Mouse (Mus musculus) embryonic facial prominence, embryonic 12.5 days (tissue): Measurements from ENCODE around the gene Zfyve28. TPM values are rescaled to one million over a fixed set of nuclear protein-coding genes. Genes with fewer than 3 reads are reported as not detected.

Experiments
- ATAC-seq: fragments of 200-750 bp; cut with Nextera tagmentation; 2 replicates; pipeline ENCODE4 v1.8.0; 2017; ENCODE audit not compliant: insufficient number of reproducible peaks, insufficient read depth, low FRiP score, low TSS enrichment
- H3K27ac ChIP-seq: fragments of 300-500 bp; sonication (generic); 2 replicates; pipeline ENCODE4 v1.5.1; 2016; ENCODE audit warnings: mild to moderate bottlenecking
- H3K27me3 ChIP-seq: fragments of 300-500 bp; sonication (generic); 2 replicates; pipeline ENCODE4 v1.6.1; 2016; ENCODE audit warnings: mild to moderate bottlenecking, moderate library complexity
- H3K36me3 ChIP-seq: fragments of 300-500 bp; sonication (generic); 2 replicates; pipeline ENCODE4 v1.6.1; 2016; ENCODE audit warnings: mild to moderate bottlenecking
- H3K4me1 ChIP-seq: fragments of 300-500 bp; sonication (generic); 2 replicates; pipeline ENCODE4 v1.6.1; 2016
- H3K4me2 ChIP-seq: fragments of 300-500 bp; sonication (generic); replicated peaks from 2 replicates; pipeline ENCODE4 v1.6.1; 2016; ENCODE audit warnings: mild to moderate bottlenecking, moderate library complexity
- H3K4me3 ChIP-seq: fragments of 300-500 bp; sonication (generic); 2 replicates; pipeline ENCODE4 v1.5.1; 2016; ENCODE audit warnings: mild to moderate bottlenecking
- H3K9ac ChIP-seq: fragments of 300-500 bp; sonication (generic); 2 replicates; pipeline ENCODE4 v1.6.1; 2016; ENCODE audit warnings: mild to moderate bottlenecking, moderate library complexity
- H3K9me3 ChIP-seq: fragments of 300-500 bp; sonication (generic); 2 replicates; pipeline ENCODE4 v1.6.1; 2016; ENCODE audit warnings: mild to moderate bottlenecking, moderate library complexity
- WGBS: fragments of 180-500 bp; shearing (Covaris S2); methylation state at CpG from one replicate; pipeline ENCODE4 v1.1.7; 2016; 5-methylcytosine and 5-hydroxymethylcytosine counted together
- polyA plus RNA-seq: library from polyadenylated mRNA; unstranded; fragments of >200 nt; fragmentation: Nextera tagmentation; extraction: Ambion mirVana; gene quantifications from 2 replicates; pipeline ENCODE4 v1.2.1, GENCODE M21; 2016

Gene Zfyve28
- polyA plus RNA-seq: 1.5 and 2.4 TPM in 2 replicates

DNA sequence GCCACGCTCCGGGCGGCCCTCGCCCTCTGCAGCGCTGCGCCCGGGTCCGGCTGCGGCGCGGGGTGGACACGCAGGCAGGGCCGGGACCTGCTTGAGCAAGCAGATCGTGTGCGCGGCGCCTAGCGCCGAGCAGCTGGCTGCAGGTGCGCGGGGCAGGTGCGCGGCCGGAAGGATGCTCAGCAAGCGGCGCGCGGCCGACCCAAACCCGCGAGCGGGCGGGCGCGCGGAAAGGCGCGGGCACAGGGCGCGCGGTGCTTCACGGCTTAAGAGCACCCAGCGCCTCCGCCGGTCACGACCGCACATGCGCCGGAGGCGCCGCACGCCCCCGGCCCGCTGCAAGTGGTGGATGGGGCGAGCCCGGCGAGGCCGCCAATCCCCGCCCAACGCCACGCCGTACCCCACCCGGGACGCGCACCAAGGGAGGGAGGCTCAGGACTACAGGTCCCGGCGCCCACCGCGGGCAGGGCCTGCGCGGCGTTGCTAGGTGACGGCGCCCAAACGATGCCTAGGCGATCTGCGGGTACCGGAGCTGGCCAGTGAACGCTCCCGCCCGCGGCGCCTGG is at the start of gene Zfyve28, which contains the start of gene Cfap99:
TSS of gene Zfyve28 (minus strand) at position 296 of the 563 bp plus-strand sequence.
TSS of gene Cfap99 (plus strand) at position 447 of the 563 bp plus-strand sequence.
- no peak within 1 kb of the TSS for H3K27ac ChIP-seq
- peak within 1 kb of the TSS; percentile 97 for H3K4me2 ChIP-seq
- WGBS: under 1% methylated on average over 79 of the region's 83 CpGs
- peaks cover 19% of the 10 kb centered on the region for H3K4me1 ChIP-seq
- no peaks in the 10 kb centered on the region for H3K36me3 ChIP-seq
- no peaks in the 10 kb centered on the region for H3K9me3 ChIP-seq
- H3K4me3 ChIP-seq: peak within 1 kb of the TSS; percentile 70
- peak within 1 kb of the TSS; percentile 60 for H3K9ac ChIP-seq
- ATAC-seq: peak; percentile 96
- peaks cover 67% of the 10 kb centered on the region for H3K27me3 ChIP-seq

DNA sequence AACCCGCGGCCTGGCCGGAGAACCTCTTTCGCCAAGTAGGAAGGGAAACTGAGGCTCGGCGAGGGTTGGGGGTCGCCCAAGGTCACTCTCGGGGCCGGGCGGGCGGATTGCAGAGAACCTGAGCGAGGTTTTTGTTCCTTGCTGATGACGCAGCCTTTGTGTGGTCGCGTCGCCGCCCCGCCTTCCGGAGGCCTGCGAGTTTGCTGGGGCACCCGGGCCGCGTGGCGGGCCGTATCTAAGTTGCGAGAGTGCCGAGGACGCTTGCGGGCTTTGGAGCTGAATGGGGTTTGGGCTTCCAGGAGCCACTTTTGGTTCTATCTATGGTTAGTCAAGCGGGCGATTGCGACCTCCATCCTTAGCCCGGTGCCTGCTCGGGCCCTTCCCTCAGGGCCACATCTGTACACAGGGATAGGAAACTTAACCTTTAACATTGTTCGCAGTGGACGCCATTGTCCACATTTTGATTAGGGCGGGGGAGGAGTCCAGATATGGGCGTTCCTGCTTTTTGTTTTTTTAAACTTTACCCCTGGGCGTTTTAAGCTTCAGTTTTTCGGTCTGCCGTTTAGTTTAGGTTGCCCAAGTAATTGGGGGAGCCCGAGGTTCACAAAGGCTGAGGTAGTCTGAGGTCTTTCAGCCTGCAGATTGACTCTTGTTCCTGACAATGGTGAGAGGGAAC is 48.7 kb upstream of the Zfyve28 start:
- 0 out of 2 replicates have a peak, but pooled peaks have one; percentile 8 for ATAC-seq
- no peaks in the 10 kb centered on the region for H3K36me3 ChIP-seq
- WGBS: under 1% methylated on average over 42 of the region's 42 CpGs
- peak overlapping the region; percentile 99 for H3K9ac ChIP-seq
- H3K4me1 ChIP-seq: peaks cover 13% of the 10 kb centered on the region
- H3K27me3 ChIP-seq: no peaks in the 10 kb centered on the region
- peak overlapping the region; percentile 99 for H3K4me3 ChIP-seq
- H3K4me2 ChIP-seq: peak overlapping the region; percentile 80
- peak overlapping the region; percentile 96 for H3K27ac ChIP-seq
- H3K9me3 ChIP-seq: no peaks in the 10 kb centered on the region

DNA sequence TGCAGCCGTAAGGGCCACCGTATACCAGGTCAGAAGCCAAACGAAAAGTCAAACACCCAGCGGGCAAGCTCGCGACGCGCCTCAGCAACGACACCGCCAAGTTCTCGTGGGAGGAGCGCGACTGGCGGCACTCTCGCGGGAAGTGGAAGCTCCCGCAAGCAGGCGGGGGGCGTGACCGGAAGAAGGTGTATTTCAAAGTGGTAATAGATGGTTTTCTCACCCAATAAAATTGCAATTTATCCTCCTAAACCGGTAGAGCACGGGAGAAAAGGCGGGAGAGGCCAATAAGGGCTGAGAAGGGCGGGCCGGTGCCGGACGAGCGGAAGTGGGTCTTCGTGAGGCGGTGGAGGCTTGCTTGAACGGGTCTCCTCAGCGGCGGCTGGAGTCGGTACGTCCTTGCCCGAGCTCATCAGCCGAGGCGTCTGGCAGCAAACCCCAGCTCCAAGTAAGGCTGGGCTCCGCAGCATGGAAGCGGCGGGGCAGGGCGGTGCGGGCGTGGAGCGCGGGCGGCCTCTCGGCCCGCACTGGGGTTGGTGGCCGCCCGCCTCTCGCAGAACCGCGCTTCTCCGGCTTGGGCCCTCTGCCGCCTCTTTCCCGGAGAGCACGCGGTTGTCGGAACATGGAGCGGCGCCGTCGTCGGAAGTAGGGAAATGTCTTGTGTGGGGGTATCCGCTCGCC is 48.0 kb upstream of the Zfyve28 start, which contains the start of gene Rnf4:
TSS of gene Rnf4 (plus strand) at position 193 of the 678 bp plus-strand sequence.
- H3K9me3 ChIP-seq: no peaks in the 10 kb centered on the region
- H3K9ac ChIP-seq: peak within 1 kb of the TSS; percentile 99
- peak; percentile 96 for ATAC-seq
- peaks cover 13% of the 10 kb centered on the region for H3K4me1 ChIP-seq
- no peaks in the 10 kb centered on the region for H3K36me3 ChIP-seq
- H3K4me2 ChIP-seq: peak within 1 kb of the TSS; percentile 80
- under 1% methylated on average over 66 of the region's 67 CpGs for WGBS
- H3K27me3 ChIP-seq: no peaks in the 10 kb centered on the region
- peak within 1 kb of the TSS; percentile 99 for H3K4me3 ChIP-seq
- peak within 1 kb of the TSS; percentile 96 for H3K27ac ChIP-seq

DNA sequence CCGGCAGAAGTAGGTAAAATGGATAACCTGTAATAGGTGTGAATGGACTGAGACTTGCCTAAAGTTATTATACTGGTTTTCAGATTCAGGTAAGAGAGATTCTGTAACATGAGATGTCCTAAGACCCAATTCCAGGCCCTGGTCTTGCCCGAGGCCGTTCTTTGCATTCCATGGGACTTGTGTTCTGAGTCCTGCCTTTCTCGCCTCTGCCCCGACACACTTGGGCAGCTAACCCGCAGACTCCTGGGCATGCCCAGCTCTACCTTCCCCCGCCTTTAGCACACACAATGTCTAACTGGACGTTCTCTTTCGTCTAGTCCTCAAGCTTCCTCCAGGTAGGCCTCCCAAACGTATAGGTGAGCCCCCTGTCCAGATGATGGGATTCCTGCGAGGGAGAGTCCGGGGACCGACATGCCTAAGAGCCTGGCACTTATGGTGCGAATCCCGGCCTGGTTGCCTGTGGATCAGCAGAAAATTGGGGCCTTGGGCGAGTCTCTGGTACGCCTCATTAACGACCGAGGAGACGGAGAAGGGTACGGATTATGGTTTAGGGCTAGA is 47.4 kb upstream of the Zfyve28 start:
- WGBS: 2% methylated on average over 21 of the region's 21 CpGs

DNA sequence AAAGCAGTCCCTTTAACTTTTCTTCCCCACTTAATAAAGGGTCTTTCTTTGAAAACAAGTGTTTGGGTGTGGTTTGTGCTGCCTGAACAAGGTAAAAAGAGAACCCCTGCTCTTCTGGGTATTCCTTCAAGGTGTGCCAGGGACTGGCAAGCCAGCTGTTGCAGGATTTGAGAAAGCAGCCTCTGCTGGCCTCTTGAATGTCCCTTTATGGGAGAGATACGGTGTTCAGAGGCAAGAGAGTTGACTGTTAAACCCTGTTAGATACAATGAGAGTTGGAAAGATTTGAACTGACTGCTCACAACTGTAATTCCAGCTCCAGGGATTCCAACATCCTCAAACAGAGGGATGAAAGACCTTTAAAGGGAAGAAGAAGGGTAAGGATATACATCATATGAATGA is 45.8 kb upstream of the Zfyve28 start:
- Histone ChIP-seq H3K27me3 (no peaks in the 10 kb centered on the region), H3K4me1 (peaks cover 13% of the 10 kb centered on the region), H3K36me3 (no peaks in the 10 kb centered on the region), H3K9ac (no peak overlapping the region), H3K4me3 (no peak overlapping the region), H3K27ac (no peak overlapping the region), H3K4me2 (no peak overlapping the region), H3K9me3 (no peaks in the 10 kb centered on the region)
- 87% methylated on average over 1 of the region's 1 CpGs for WGBS
- ATAC-seq: no peak

More for the DNA sequence above, 47.4 kb upstream of the Zfyve28 start:
- Histone ChIP-seq H3K4me1 (peaks cover 13% of the 10 kb centered on the region), H3K4me2 (peak overlapping the region; percentile 76), H3K27ac (peak overlapping the region; percentile 96), H3K4me3 (peak overlapping the region; percentile 99), H3K9ac (peak overlapping the region; percentile 91), H3K27me3 (no peaks in the 10 kb centered on the region), H3K9me3 (no peaks in the 10 kb centered on the region), H3K36me3 (no peaks in the 10 kb centered on the region)
- peak; percentile 38 for ATAC-seq

DNA sequence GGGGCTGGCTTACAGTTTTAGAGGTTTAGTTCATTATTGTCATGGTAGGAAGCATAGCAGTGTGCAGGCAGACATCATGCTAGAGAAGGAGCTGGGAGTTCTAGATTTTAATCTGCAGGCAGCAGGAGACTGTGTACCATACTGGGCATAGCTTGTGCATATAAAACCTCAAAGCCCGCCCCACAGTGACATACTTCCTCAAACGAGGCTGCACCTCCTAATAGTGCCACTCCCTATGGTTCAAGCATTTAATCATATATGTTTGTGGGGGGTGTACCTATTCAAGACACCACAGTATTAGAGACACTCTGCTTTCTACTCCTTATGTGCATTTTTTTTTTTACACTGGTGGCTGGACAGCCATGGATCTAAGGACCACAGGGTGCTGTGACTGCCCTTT is 41.9 kb upstream of the Zfyve28 start:
- Histone ChIP-seq H3K9me3 (no peaks in the 10 kb centered on the region), H3K4me3 (no peak overlapping the region), H3K4me1 (peaks cover 9% of the 10 kb centered on the region), H3K9ac (no peak overlapping the region), H3K4me2 (no peak overlapping the region), H3K27ac (no peak overlapping the region), H3K36me3 (no peaks in the 10 kb centered on the region), H3K27me3 (no peaks in the 10 kb centered on the region)
- 95% methylated on average over 2 of the region's 2 CpGs for WGBS
- no peak for ATAC-seq

DNA sequence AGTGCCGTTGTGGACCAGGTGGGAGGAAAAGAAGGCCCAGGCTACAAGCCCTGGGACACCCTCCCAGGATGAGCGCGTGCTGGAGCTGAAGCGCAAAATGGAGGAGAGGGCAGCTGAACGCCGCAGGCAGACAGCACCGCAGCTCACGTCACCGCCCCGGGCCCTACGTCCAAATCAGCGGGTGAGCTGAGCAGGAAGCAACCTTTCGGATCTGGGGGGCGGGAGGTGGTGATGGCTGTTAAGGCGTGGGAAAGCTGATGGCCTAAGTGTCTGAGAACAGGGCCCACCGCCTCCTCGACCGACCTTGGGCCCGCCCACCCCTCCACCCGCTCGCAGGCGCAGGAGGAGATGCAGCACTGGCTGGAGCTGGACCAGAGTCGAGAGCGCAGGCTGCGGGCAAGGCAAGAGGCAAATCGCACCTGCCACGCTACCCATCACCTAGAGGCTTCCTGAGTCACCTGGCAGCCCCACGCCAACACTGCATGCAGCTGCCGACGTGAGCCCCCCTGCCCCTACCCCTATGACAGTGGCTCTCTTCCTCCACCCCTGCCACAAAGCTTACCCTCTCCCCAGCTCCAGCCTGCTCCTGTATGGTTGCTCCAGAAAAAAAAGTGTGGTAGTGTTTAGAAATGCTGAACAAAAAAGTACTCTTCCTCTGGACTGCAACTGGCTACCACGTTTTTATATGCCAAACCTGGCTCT is 38.8 kb upstream of the Zfyve28 start:
- H3K4me2 ChIP-seq: peak overlapping the region; percentile 50
- peak; percentile 72; the same call in 1 of the 2 replicates for ATAC-seq
- 9% methylated on average over 30 of the region's 31 CpGs for WGBS
- H3K9ac ChIP-seq: peak overlapping the region; percentile 34
- peak overlapping the region; percentile 24 for H3K4me3 ChIP-seq
- H3K4me1 ChIP-seq: peaks cover 9% of the 10 kb centered on the region
- H3K36me3 ChIP-seq: no peaks in the 10 kb centered on the region
- H3K27me3 ChIP-seq: no peaks in the 10 kb centered on the region
- H3K27ac ChIP-seq: no peak overlapping the region
- H3K9me3 ChIP-seq: no peaks in the 10 kb centered on the region

DNA sequence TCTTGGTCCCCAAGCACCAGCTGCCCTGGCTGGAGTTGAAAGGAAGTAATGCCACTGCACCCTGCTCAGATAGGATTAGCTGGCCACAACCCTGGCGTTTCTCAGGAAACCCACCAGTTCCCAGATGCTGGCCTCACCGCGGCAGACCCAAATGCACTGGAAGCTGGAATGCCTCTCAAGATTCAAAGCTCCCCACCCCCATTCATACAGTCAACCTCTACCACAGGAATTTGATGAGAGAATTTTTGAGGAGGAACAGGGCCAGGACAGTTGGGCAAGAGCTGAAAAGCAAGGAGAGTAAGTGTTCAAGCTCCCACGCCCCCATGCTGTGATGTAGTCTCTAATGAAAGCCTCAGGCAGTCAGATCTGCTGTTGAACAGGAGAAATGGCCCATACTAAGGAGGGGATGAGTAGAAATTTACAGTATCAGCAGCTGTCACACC is 38.0 kb upstream of the Zfyve28 start:
- peaks cover 9% of the 10 kb centered on the region for H3K4me1 ChIP-seq
- WGBS: 28% methylated on average over 4 of the region's 4 CpGs
- no peak for ATAC-seq
- no peaks in the 10 kb centered on the region for H3K9me3 ChIP-seq
- H3K4me3 ChIP-seq: no peak overlapping the region
- H3K27me3 ChIP-seq: no peaks in the 10 kb centered on the region
- no peak overlapping the region for H3K9ac ChIP-seq
- H3K4me2 ChIP-seq: peak overlapping the region; percentile 50; the same call in 1 of the 2 replicates
- no peak overlapping the region for H3K27ac ChIP-seq
- H3K36me3 ChIP-seq: no peaks in the 10 kb centered on the region

DNA sequence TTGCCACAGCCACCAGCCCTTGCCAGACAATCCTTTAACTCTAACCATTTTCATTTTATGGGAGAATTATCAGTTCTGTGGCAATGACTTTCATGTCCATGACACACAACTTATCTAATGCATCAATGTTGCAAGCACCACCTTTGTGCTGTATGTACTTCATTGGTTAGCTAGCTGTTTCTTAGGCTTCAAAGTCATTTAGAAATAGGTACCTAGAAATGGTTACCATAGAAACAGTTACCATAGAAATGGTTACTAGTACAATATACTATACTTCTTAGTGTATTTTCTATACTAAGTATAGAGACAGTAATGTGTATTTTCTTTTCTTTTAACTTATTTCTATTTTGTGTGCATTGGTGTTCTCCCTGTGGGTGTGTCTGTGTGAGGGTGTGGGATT is 37.0 kb upstream of the Zfyve28 start:
- no peaks in the 10 kb centered on the region for H3K36me3 ChIP-seq
- no peaks in the 10 kb centered on the region for H3K9me3 ChIP-seq
- no peak overlapping the region for H3K9ac ChIP-seq

DNA sequence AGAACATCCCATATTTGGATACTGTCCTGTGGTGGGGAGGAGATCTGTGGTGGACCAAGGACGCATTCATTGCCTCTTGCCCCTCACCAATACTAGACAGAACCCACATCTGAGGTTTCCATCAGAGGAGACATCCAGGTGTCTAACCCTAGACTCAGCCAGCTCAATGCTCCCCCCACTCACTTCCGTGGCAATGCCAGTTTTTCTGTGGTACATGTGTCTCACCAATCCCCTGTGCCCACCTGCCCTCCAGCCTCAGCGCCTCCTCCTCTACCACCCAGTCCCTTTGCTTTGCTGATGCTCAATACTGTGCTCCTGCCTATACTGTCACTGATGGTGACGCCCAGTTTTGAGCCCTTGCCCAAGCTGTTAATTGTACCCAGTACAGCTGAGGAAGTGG is 33.0 kb upstream of the Zfyve28 start:
- Histone ChIP-seq H3K36me3 (no peaks in the 10 kb centered on the region), H3K4me1 (peaks cover 4% of the 10 kb centered on the region), H3K4me2 (no peak overlapping the region), H3K9me3 (no peaks in the 10 kb centered on the region), H3K4me3 (no peak overlapping the region), H3K27me3 (no peaks in the 10 kb centered on the region), H3K9ac (no peak overlapping the region), H3K27ac (no peak overlapping the region)
- no peak for ATAC-seq
- WGBS: 82% methylated on average over 4 of the region's 4 CpGs

More for the DNA sequence above, 37.0 kb upstream of the Zfyve28 start:
- no peak overlapping the region for H3K4me3 ChIP-seq
- H3K4me1 ChIP-seq: peaks cover 9% of the 10 kb centered on the region
- H3K4me2 ChIP-seq: no peak overlapping the region
- no peak for ATAC-seq
- H3K27me3 ChIP-seq: no peaks in the 10 kb centered on the region
- H3K27ac ChIP-seq: no peak overlapping the region

DNA sequence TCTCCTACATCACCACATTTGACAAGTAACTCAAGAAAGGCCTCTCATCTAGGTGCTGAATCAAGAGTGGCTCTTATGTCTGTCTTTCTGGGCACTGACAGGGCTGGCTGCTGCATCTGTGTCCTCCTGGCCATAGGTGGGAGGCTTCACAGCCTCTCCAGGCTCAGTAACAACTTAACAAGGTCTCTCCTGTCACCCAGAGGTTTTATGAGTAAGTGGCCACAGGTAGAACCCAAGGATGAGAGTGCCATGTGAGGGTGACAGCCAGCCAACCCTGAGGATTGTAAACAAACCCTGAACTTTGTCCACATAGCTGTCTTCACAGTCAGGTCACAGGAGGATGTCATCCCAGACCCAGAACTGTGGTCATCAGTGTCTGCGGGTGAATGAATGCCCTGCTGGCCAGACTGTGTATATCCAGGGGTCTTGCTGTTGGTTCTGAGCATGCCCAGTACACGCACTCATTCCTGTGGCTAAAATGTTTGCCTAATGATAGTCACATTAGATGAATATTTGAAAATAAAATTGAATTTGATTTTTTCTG is 31.3 kb upstream of the Zfyve28 start:
- 71% methylated on average over 2 of the region's 2 CpGs for WGBS
- H3K36me3 ChIP-seq: no peaks in the 10 kb centered on the region
- H3K27me3 ChIP-seq: no peaks in the 10 kb centered on the region
- no peak overlapping the region for H3K4me2 ChIP-seq
- H3K4me3 ChIP-seq: no peak overlapping the region
- H3K4me1 ChIP-seq: no peaks in the 10 kb centered on the region
- no peak for ATAC-seq
- H3K27ac ChIP-seq: no peak overlapping the region
- no peak overlapping the region for H3K9ac ChIP-seq
- H3K9me3 ChIP-seq: no peaks in the 10 kb centered on the region
